Mouse (Mus musculus) embryonic fibroblast, embryonic 13.5 days (primary cell): ENCODE measurements around the gene Nup88.

Experiments
- CTCF ChIP-seq: IDR thresholded peaks from 2 replicates; pipeline ENCODE4 v1.5.1; 2011; ENCODE audit warnings: mild to moderate bottlenecking, control low read depth, low read length, moderate library complexity, borderline replicate concordance; ENCODE audit not compliant: insufficient read depth
- POLR2A ChIP-seq: IDR thresholded peaks from 2 replicates; pipeline ENCODE4 v1.6.1; 2011; ENCODE audit warnings: low read depth, mild to moderate bottlenecking, control low read depth, low read length, moderate library complexity

- TF ChIP-seq POLR2A: no peak
- no peak for TF ChIP-seq CTCF
These were observed 7.5 kb upstream of the Nup88 start for GRCm38 (mm10) chr11:70977293-70977692.
